Mouse (Mus musculus) kidney, embryonic 14.5 days (tissue): ENCODE measurements around the gene Tmem269. TPM values are rescaled to one million over a fixed set of nuclear protein-coding genes. Genes with fewer than 3 reads are reported as not detected.

Experiments
- ATAC-seq: fragments of 200-750 bp; cut with Nextera tagmentation; 2 replicates; pipeline ENCODE4 v1.8.0; 2017; ENCODE audit warnings: moderate number of reproducible peaks, mild to moderate bottlenecking, moderate TSS enrichment, moderate library complexity; ENCODE audit not compliant: low FRiP score, low TSS enrichment
- H3K27ac ChIP-seq: fragments of 300-500 bp; sonication (generic); 2 replicates; pipeline ENCODE4 v1.5.1; 2014; ENCODE audit warnings: low read depth, mild to moderate bottlenecking, low read length, moderate library complexity, mixed read lengths
- H3K27me3 ChIP-seq: fragments of 300-500 bp; sonication (generic); 2 replicates; pipeline ENCODE4 v1.6.1; 2014; ENCODE audit warnings: mild to moderate bottlenecking, low read length; ENCODE audit not compliant: control insufficient read depth, insufficient read depth
- H3K36me3 ChIP-seq: fragments of 300-500 bp; sonication (generic); 2 replicates; pipeline ENCODE4 v1.6.1; 2014; ENCODE audit warnings: low read length, mixed read lengths; ENCODE audit not compliant: control insufficient read depth, insufficient read depth
- H3K4me1 ChIP-seq: fragments of 300-500 bp; sonication (generic); 2 replicates; pipeline ENCODE4 v1.6.1; 2014; ENCODE audit warnings: low read length, mixed read lengths; ENCODE audit not compliant: control insufficient read depth, insufficient read depth
- H3K4me2 ChIP-seq: fragments of 300-500 bp; sonication (generic); replicated peaks from 2 replicates; pipeline ENCODE4 v1.6.1; 2014; ENCODE audit warnings: low read depth, mild to moderate bottlenecking, low read length
- H3K4me3 ChIP-seq: fragments of 300-500 bp; sonication (generic); 2 replicates; pipeline ENCODE4 v1.5.1; 2014; ENCODE audit warnings: mild to moderate bottlenecking, low read length
- H3K9ac ChIP-seq: fragments of 300-500 bp; sonication (generic); 2 replicates; pipeline ENCODE4 v1.6.1; 2014; ENCODE audit warnings: low read depth, mild to moderate bottlenecking, low read length, moderate library complexity
- H3K9me3 ChIP-seq: fragments of 300-500 bp; sonication (generic); 2 replicates; pipeline ENCODE4 v1.6.1; 2016; ENCODE audit warnings: low read length; ENCODE audit not compliant: control insufficient read depth
- WGBS: fragments of 180-500 bp; shearing (Covaris S2); extraction: QIAGEN DNeasy Blood & Tissue Kit; methylation state at CpG from one replicate; pipeline ENCODE4 v1.1.7; 2014; 5-methylcytosine and 5-hydroxymethylcytosine counted together
- polyA plus RNA-seq: library from polyadenylated mRNA; unstranded; fragments of >200 nt; fragmentation: Nextera tagmentation; extraction: Ambion mirVana; gene quantifications from 2 replicates; pipeline ENCODE4 v1.2.1, GENCODE M21; 2014

Gene Tmem269
- polyA plus RNA-seq, 1 experiment from 2014 or later: not detected

GRCm38 (mm10) chr4:119254012-119254618 is 36.1 kb upstream of the Tmem269 start:
- H3K4me3 ChIP-seq: no peak overlapping the region
- WGBS: 41% methylated on average over 9 of the region's 9 CpGs
- H3K27ac ChIP-seq: peak overlapping the region; percentile 80; the same call in 1 of the 2 replicates
- no peak overlapping the region for H3K4me2 ChIP-seq
- ATAC-seq: peak; percentile 79
- no peaks in the 10 kb centered on the region for H3K9me3 ChIP-seq
- no peaks in the 10 kb centered on the region for H3K27me3 ChIP-seq
- H3K4me1 ChIP-seq: peaks cover 26% of the 10 kb centered on the region
- H3K9ac ChIP-seq: no peak overlapping the region
- no peaks in the 10 kb centered on the region for H3K36me3 ChIP-seq

GRCm38 (mm10) chr4:119252025-119252808 is 34.2 kb upstream of the Tmem269 start:
- no peak for ATAC-seq
- Histone ChIP-seq H3K9me3 (no peaks in the 10 kb centered on the region), H3K27me3 (no peaks in the 10 kb centered on the region), H3K4me2 (no peak overlapping the region), H3K4me3 (no peak overlapping the region), H3K9ac (no peak overlapping the region), H3K27ac (peak overlapping the region; percentile 80; the same call in 1 of the 2 replicates), H3K4me1 (peaks cover 22% of the 10 kb centered on the region), H3K36me3 (peaks cover 10% of the 10 kb centered on the region)
- WGBS: 47% methylated on average over 7 of the region's 7 CpGs

- no peak for ATAC-seq
- Histone ChIP-seq H3K4me2 (no peak overlapping the region), H3K36me3 (peaks cover 20% of the 10 kb centered on the region), H3K9ac (no peak overlapping the region), H3K4me3 (no peak overlapping the region), H3K27me3 (no peaks in the 10 kb centered on the region), H3K27ac (no peak overlapping the region), H3K9me3 (no peaks in the 10 kb centered on the region), H3K4me1 (0 out of 2 replicates have a peak, but pooled peaks cover 3% of the 10 kb centered on the region)
- 72% methylated on average over 11 of the region's 11 CpGs for WGBS
Measured at GRCm38 (mm10) chr4:119248407-119248965, 30.5 kb upstream of the Tmem269 start.

- H3K4me3 ChIP-seq: no peak overlapping the region
- peak; percentile 59 for ATAC-seq
- 31% methylated on average over 13 of the region's 13 CpGs for WGBS
- peak overlapping the region; percentile 34; the same call in 1 of the 2 replicates for H3K9ac ChIP-seq
- H3K9me3 ChIP-seq: no peaks in the 10 kb centered on the region
- H3K27me3 ChIP-seq: no peaks in the 10 kb centered on the region
- H3K4me2 ChIP-seq: no peak overlapping the region
- H3K4me1 ChIP-seq: 0 out of 2 replicates have a peak, but pooled peaks cover 3% of the 10 kb centered on the region
- H3K27ac ChIP-seq: 0 out of 2 replicates have a peak overlapping the region, but pooled peaks have one; percentile 17
- peaks cover 20% of the 10 kb centered on the region for H3K36me3 ChIP-seq
Measured at GRCm38 (mm10) chr4:119247462-119248235, 29.6 kb upstream of the Tmem269 start.

GRCm38 (mm10) chr4:119246688-119247225 is 28.7 kb upstream of the Tmem269 start:
- peaks cover 29% of the 10 kb centered on the region for H3K36me3 ChIP-seq
- H3K9ac ChIP-seq: no peak overlapping the region
- H3K4me3 ChIP-seq: no peak overlapping the region
- no peak overlapping the region for H3K4me2 ChIP-seq
- H3K27ac ChIP-seq: no peak overlapping the region
- no peak for ATAC-seq
- no peaks in the 10 kb centered on the region for H3K27me3 ChIP-seq
- 76% methylated on average over 14 of the region's 14 CpGs for WGBS
- no peaks in the 10 kb centered on the region for H3K4me1 ChIP-seq
- no peaks in the 10 kb centered on the region for H3K9me3 ChIP-seq

- no peak for ATAC-seq
- H3K9ac ChIP-seq: no peak overlapping the region
- H3K9me3 ChIP-seq: no peaks in the 10 kb centered on the region
- no peaks in the 10 kb centered on the region for H3K4me1 ChIP-seq
- WGBS: 82% methylated on average over 9 of the region's 9 CpGs
- no peak overlapping the region for H3K4me2 ChIP-seq
- no peaks in the 10 kb centered on the region for H3K27me3 ChIP-seq
- no peak overlapping the region for H3K4me3 ChIP-seq
- peaks cover 37% of the 10 kb centered on the region for H3K36me3 ChIP-seq
- H3K27ac ChIP-seq: no peak overlapping the region
Measured at GRCm38 (mm10) chr4:119245961-119246360, 27.9 kb upstream of the Tmem269 start.

GRCm38 (mm10) chr4:119245556-119245955 is 27.5 kb upstream of the Tmem269 start:
- H3K27me3 ChIP-seq: no peaks in the 10 kb centered on the region
- no peaks in the 10 kb centered on the region for H3K9me3 ChIP-seq
- no peak overlapping the region for H3K9ac ChIP-seq
- H3K27ac ChIP-seq: no peak overlapping the region
- no peak overlapping the region for H3K4me2 ChIP-seq
- 84% methylated on average over 7 of the region's 7 CpGs for WGBS
- no peak overlapping the region for H3K4me3 ChIP-seq
- no peaks in the 10 kb centered on the region for H3K4me1 ChIP-seq
- peaks cover 37% of the 10 kb centered on the region for H3K36me3 ChIP-seq
- no peak for ATAC-seq

- WGBS: 83% methylated on average over 22 of the region's 22 CpGs
- Histone ChIP-seq H3K4me3 (no peak overlapping the region), H3K27ac (no peak overlapping the region), H3K9me3 (no peaks in the 10 kb centered on the region), H3K27me3 (no peaks in the 10 kb centered on the region), H3K4me2 (no peak overlapping the region), H3K9ac (no peak overlapping the region), H3K36me3 (peaks cover 37% of the 10 kb centered on the region), H3K4me1 (no peaks in the 10 kb centered on the region)
- ATAC-seq: no peak
Measured at GRCm38 (mm10) chr4:119244468-119245240, 26.6 kb upstream of the Tmem269 start.
